Mouse (Mus musculus): Measurements from ENCODE around the gene Cs. TPM values are rescaled to one million over a fixed set of nuclear protein-coding genes. Genes with fewer than 3 reads are reported as not detected.
"Not testable (repeated sequence)": the region's sequence is repeated elsewhere in the genome, so short reads cannot be mapped to it uniquely, and the experiment has no call there.

The Cs gene
- polyA plus RNA-seq, 1 experiment from 2014 or later = 314 TPM

- H3K4me1 ChIP-seq (ENCODE audit: control insufficient read depth, insufficient read depth, low read depth, low read length) = peaks cover 9% of the 10 kb centered on the region
- no peak overlapping the region for H3K9ac ChIP-seq (ENCODE audit: low read depth, low read length)
- H3K4me3 ChIP-seq (ENCODE audit: low read length) = no peak overlapping the region
- no peak for ATAC-seq
- H3K36me3 ChIP-seq (ENCODE audit: control insufficient read depth, insufficient read depth, low read length) = peaks cover 17% of the 10 kb centered on the region
- WGBS = 96% methylated on average over 8 of the region's 8 CpGs
- H3K9me3 ChIP-seq (ENCODE audit: control insufficient read depth, low read length) = no peaks in the 10 kb centered on the region
- H3K4me2 ChIP-seq (ENCODE audit: low read length) = no peak overlapping the region
- H3K27me3 ChIP-seq (replicated peaks; ENCODE audit: control insufficient read depth, insufficient read depth, low read length) = no peaks in the 10 kb centered on the region
- H3K27ac ChIP-seq (ENCODE audit: low read depth, low read length) = no peak overlapping the region
Observed at GRCm38 (mm10) chr10:128326825-128327224, 10.7 kb upstream of the Cs start.

DNA sequence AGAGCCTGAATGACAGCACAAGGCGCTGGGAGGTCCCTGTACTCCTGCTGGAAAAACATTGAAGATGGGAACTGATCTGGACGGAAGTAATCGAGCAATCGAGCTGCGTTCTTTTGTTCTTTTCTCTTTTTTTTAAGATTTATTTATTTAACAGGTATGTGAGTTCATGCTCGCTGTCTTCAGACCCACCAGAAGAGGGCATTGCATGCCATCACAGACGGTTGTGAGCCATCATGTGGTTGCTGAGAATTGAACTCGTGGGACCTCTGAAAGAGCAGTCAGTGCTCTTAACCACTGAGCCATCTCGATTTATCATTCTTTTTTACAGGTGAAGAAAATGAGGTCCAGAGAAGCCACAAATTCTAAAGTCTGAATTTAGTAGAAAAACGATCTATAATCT is 9.9 kb upstream of the Cs start:
- H3K9me3 ChIP-seq (ENCODE audit: control insufficient read depth, low read length) = no peaks in the 10 kb centered on the region

GRCm38 (mm10) chr10:128332358-128333249 is 4.9 kb upstream of the Cs start:
- H3K27ac ChIP-seq (ENCODE audit: low read depth, low read length); H3K36me3 ChIP-seq (ENCODE audit: control insufficient read depth, insufficient read depth, low read length); H3K27me3 ChIP-seq (replicated peaks; ENCODE audit: control insufficient read depth, insufficient read depth, low read length); H3K4me2 ChIP-seq (ENCODE audit: low read length); H3K9me3 ChIP-seq (ENCODE audit: control insufficient read depth, low read length); H3K4me3 ChIP-seq (ENCODE audit: low read length); H3K9ac ChIP-seq (ENCODE audit: low read depth, low read length); ATAC-seq; H3K4me1 ChIP-seq (ENCODE audit: control insufficient read depth, insufficient read depth, low read depth, low read length): not testable (repeated sequence)
- WGBS = 80% methylated on average over 5 of the region's 6 CpGs

More for the DNA sequence above, 9.9 kb upstream of the Cs start:
- H3K9ac ChIP-seq (ENCODE audit: low read depth, low read length) = no peak overlapping the region
- no peak overlapping the region for H3K4me3 ChIP-seq (ENCODE audit: low read length)
- no peak overlapping the region for H3K4me2 ChIP-seq (ENCODE audit: low read length)
- ATAC-seq = no peak
- H3K4me1 ChIP-seq (ENCODE audit: control insufficient read depth, insufficient read depth, low read depth, low read length) = peaks cover 9% of the 10 kb centered on the region
- 83% methylated on average over 10 of the region's 10 CpGs for WGBS
- H3K27me3 ChIP-seq (replicated peaks; ENCODE audit: control insufficient read depth, insufficient read depth, low read length) = no peaks in the 10 kb centered on the region
- peaks cover 17% of the 10 kb centered on the region for H3K36me3 ChIP-seq (ENCODE audit: control insufficient read depth, insufficient read depth, low read length)
- no peak overlapping the region for H3K27ac ChIP-seq (ENCODE audit: low read depth, low read length)

GRCm38 (mm10) chr10:128335582-128335981 is 2.0 kb upstream of the Cs start:
- Histone ChIP-seq H3K27me3 (replicated peaks; ENCODE audit: control insufficient read depth, insufficient read depth, low read length) (no peaks in the 10 kb centered on the region), H3K36me3 (ENCODE audit: control insufficient read depth, insufficient read depth, low read length) (no peaks in the 10 kb centered on the region), H3K4me2 (ENCODE audit: low read length) (no peak overlapping the region), H3K9me3 (ENCODE audit: control insufficient read depth, low read length) (no peaks in the 10 kb centered on the region), H3K4me1 (ENCODE audit: control insufficient read depth, insufficient read depth, low read depth, low read length) (peaks cover 18% of the 10 kb centered on the region), H3K4me3 (ENCODE audit: low read length) (no peak overlapping the region), H3K27ac (ENCODE audit: low read depth, low read length) (no peak overlapping the region), H3K9ac (ENCODE audit: low read depth, low read length) (no peak overlapping the region)
- no peak for ATAC-seq
- 4% methylated on average over 4 of the region's 4 CpGs for WGBS

GRCm38 (mm10) chr10:128336195-128336594 is 1.3 kb upstream of the Cs start:
- no peak for ATAC-seq
- WGBS = 95% methylated on average over 3 of the region's 3 CpGs

GRCm38 (mm10) chr10:128336597-128336996 is 937 bp upstream of the Cs start:
- 89% methylated on average over 3 of the region's 3 CpGs for WGBS
- peak overlapping the region; percentile 91; the same call in 1 of the 2 replicates for H3K4me2 ChIP-seq (ENCODE audit: low read length)
- H3K4me3 ChIP-seq (ENCODE audit: low read length) = no peak overlapping the region
- H3K27me3 ChIP-seq (replicated peaks; ENCODE audit: control insufficient read depth, insufficient read depth, low read length) = no peaks in the 10 kb centered on the region
- H3K4me1 ChIP-seq (ENCODE audit: control insufficient read depth, insufficient read depth, low read depth, low read length) = peaks cover 18% of the 10 kb centered on the region
- no peaks in the 10 kb centered on the region for H3K36me3 ChIP-seq (ENCODE audit: control insufficient read depth, insufficient read depth, low read length)
- H3K9me3 ChIP-seq (ENCODE audit: control insufficient read depth, low read length) = no peaks in the 10 kb centered on the region
- no peak overlapping the region for H3K9ac ChIP-seq (ENCODE audit: low read depth, low read length)
- no peak for ATAC-seq
- H3K27ac ChIP-seq (ENCODE audit: low read depth, low read length) = no peak overlapping the region

More at GRCm38 (mm10) chr10:128336195-128336594, 1.3 kb upstream of the Cs start:
- Histone ChIP-seq H3K9ac (ENCODE audit: low read depth, low read length) (no peak overlapping the region), H3K4me3 (ENCODE audit: low read length) (no peak overlapping the region), H3K27ac (ENCODE audit: low read depth, low read length) (no peak overlapping the region), H3K4me2 (ENCODE audit: low read length) (no peak overlapping the region), H3K9me3 (ENCODE audit: control insufficient read depth, low read length) (no peaks in the 10 kb centered on the region), H3K27me3 (replicated peaks; ENCODE audit: control insufficient read depth, insufficient read depth, low read length) (no peaks in the 10 kb centered on the region), H3K36me3 (ENCODE audit: control insufficient read depth, insufficient read depth, low read length) (no peaks in the 10 kb centered on the region), H3K4me1 (ENCODE audit: control insufficient read depth, insufficient read depth, low read depth, low read length) (peaks cover 18% of the 10 kb centered on the region)

- Histone ChIP-seq H3K27me3 (replicated peaks; ENCODE audit: control insufficient read depth, insufficient read depth, low read length) (no peaks in the 10 kb centered on the region), H3K9ac (ENCODE audit: low read depth, low read length) (peak overlapping the region; percentile 90), H3K4me1 (ENCODE audit: control insufficient read depth, insufficient read depth, low read depth, low read length) (peaks cover 18% of the 10 kb centered on the region), H3K9me3 (ENCODE audit: control insufficient read depth, low read length) (no peaks in the 10 kb centered on the region), H3K36me3 (ENCODE audit: control insufficient read depth, insufficient read depth, low read length) (no peaks in the 10 kb centered on the region), H3K4me2 (ENCODE audit: low read length) (peak overlapping the region; percentile 71), H3K27ac (ENCODE audit: low read depth, low read length) (peak overlapping the region; percentile 94), H3K4me3 (ENCODE audit: low read length) (peak overlapping the region; percentile 84)
- no peak for ATAC-seq
- 26% methylated on average over 5 of the region's 5 CpGs for WGBS
Observed at GRCm38 (mm10) chr10:128338415-128338814, 881 bp downstream of the Cs start.

DNA sequence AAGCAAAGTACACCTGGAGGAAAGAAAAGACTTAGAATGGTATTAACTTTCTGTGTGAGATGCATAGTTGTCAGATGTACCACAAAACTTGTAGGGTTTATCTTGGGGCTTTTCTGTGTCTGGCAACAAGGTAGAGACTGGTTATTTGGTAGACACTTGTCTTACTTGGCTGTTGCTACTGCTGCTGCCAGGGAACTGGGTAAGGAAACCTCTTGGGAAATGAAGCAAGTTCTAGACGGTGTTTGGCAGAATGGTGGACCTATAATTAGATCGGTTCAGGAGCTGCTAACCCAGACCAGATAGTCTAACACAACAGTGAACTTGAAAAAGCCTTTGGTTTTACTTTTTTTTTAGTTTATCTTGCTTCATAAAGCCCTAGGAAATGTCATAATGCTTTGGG is 1.4 kb downstream of the Cs start:
- no peak overlapping the region for H3K27ac ChIP-seq (ENCODE audit: low read depth, low read length)
- H3K27me3 ChIP-seq (replicated peaks; ENCODE audit: control insufficient read depth, insufficient read depth, low read length) = no peaks in the 10 kb centered on the region
- no peaks in the 10 kb centered on the region for H3K36me3 ChIP-seq (ENCODE audit: control insufficient read depth, insufficient read depth, low read length)
- ATAC-seq = no peak
- no peaks in the 10 kb centered on the region for H3K9me3 ChIP-seq (ENCODE audit: control insufficient read depth, low read length)
- peaks cover 18% of the 10 kb centered on the region for H3K4me1 ChIP-seq (ENCODE audit: control insufficient read depth, insufficient read depth, low read depth, low read length)
- WGBS = 60% methylated on average over 2 of the region's 2 CpGs
- H3K9ac ChIP-seq (ENCODE audit: low read depth, low read length) = no peak overlapping the region
- peak overlapping the region; percentile 71 for H3K4me2 ChIP-seq (ENCODE audit: low read length)
- peak overlapping the region; percentile 84 for H3K4me3 ChIP-seq (ENCODE audit: low read length)

GRCm38 (mm10) chr10:128340257-128340656 is 2.7 kb downstream of the Cs start:
- H3K9me3 ChIP-seq (ENCODE audit: control insufficient read depth, low read length) = no peaks in the 10 kb centered on the region
- H3K4me3 ChIP-seq (ENCODE audit: low read length) = no peak overlapping the region
- H3K27me3 ChIP-seq (replicated peaks; ENCODE audit: control insufficient read depth, insufficient read depth, low read length) = no peaks in the 10 kb centered on the region
- no peaks in the 10 kb centered on the region for H3K36me3 ChIP-seq (ENCODE audit: control insufficient read depth, insufficient read depth, low read length)
- WGBS = 84% methylated on average over 2 of the region's 2 CpGs
- no peak overlapping the region for H3K9ac ChIP-seq (ENCODE audit: low read depth, low read length)
- peaks cover 20% of the 10 kb centered on the region for H3K4me1 ChIP-seq (ENCODE audit: control insufficient read depth, insufficient read depth, low read depth, low read length)
- no peak overlapping the region for H3K4me2 ChIP-seq (ENCODE audit: low read length)
- no peak overlapping the region for H3K27ac ChIP-seq (ENCODE audit: low read depth, low read length)
- no peak for ATAC-seq
